In the genomic region with DNA sequence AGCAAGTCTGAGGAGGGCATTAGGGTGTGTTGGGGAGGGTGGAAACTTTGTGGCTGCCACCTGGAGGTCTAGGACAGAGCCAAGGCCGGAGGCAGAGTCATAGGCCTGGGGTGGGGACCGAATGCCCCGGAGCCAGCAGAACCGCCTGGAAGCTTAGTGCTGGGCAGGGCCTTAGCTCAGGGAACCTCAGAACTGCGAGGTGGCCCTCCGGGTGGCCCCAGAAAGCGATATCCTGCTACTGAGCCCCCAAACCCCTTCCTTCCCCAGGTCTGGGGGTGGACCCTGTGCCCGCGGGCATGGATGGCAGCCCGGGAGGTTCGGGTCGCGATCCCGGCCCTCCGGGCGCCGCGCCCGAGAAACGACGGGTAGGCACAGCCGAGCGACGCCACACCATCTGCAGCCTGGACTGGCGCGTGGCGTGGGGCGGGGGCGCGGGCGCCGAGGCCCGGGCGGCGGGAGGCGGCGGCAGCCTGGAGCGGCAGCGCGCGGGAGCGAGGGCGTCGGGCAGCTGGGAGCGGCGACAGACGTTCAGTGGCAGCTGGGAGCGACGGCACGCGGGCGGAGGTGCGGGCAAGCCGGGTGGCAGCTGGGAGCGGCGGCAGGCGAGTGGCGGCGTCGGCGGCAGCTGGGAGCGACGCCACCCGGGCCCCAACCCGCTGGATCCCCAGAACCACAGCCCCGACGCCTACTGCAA, we compare ENCODE assay signal across 8 mouse cellular contexts. TPM values are rescaled to one million over a fixed set of nuclear protein-coding genes. Genes with fewer than 3 reads are reported as not detected.
A peak's percentile ranks its signal among the peaks of the same experiment; 100 is the strongest.
DNase-seq lines count a peak whose midpoint lies in the region; ATAC-seq lines count a peak whose summit lies in the region.

No protein-coding gene starts in this region.

- no peak for ATAC-seq in kidney, embryonic 14.5 days (ENCODE audit: low FRiP score, low TSS enrichment)
- ATAC-seq in hindbrain, embryonic 15.5 days (ENCODE audit: low FRiP score, low read depth): no peak
- no peak for ATAC-seq in liver, embryonic 13.5 days (ENCODE audit: low read depth)

- H3K4me3 ChIP-seq in kidney, embryonic 14.5 days (ENCODE audit: low read length): peak overlapping the region; percentile 35
- H3K4me3 ChIP-seq in embryonic facial prominence, embryonic 10.5 days: peak overlapping the region; percentile 53
- peak overlapping the region; percentile 31 for H3K4me3 ChIP-seq in hindbrain, embryonic 15.5 days
- H3K4me3 ChIP-seq in liver, embryonic 13.5 days (replicated peaks): peak overlapping the region; percentile 27

- H3K36me3 ChIP-seq in kidney, embryonic 14.5 days (ENCODE audit: control insufficient read depth, insufficient read depth, low read length): no peaks in the 10 kb centered on the region
- H3K36me3 ChIP-seq in embryonic facial prominence, embryonic 10.5 days (replicated peaks): no peaks in the 10 kb centered on the region
- H3K36me3 ChIP-seq in hindbrain, embryonic 15.5 days: no peaks in the 10 kb centered on the region
- no peaks in the 10 kb centered on the region for H3K36me3 ChIP-seq in liver, embryonic 13.5 days

- no peaks in the 10 kb centered on the region for H3K9me3 ChIP-seq in kidney, embryonic 14.5 days (ENCODE audit: control insufficient read depth, low read length)
- H3K9me3 ChIP-seq in embryonic facial prominence, embryonic 10.5 days: no peaks in the 10 kb centered on the region
- no peaks in the 10 kb centered on the region for H3K9me3 ChIP-seq in hindbrain, embryonic 15.5 days
- no peaks in the 10 kb centered on the region for H3K9me3 ChIP-seq in liver, embryonic 13.5 days (replicated peaks)

- WGBS in kidney, embryonic 14.5 days: 11% methylated on average over 52 of the region's 67 CpGs
- 7% methylated on average over 67 of the region's 67 CpGs for WGBS in embryonic facial prominence, embryonic 10.5 days
- WGBS in hindbrain, embryonic 15.5 days: 5% methylated on average over 64 of the region's 67 CpGs
- WGBS in liver, embryonic 13.5 days (ENCODE audit: insufficient replicate concordance): 65% methylated on average over 67 of the region's 67 CpGs

- no peak for DNase-seq in kidney, adult 8-10 months
- DNase-seq in embryonic facial prominence, embryonic 10.5 days (ENCODE audit: low spot score): peak; percentile 42
- DNase-seq in liver, embryonic 13.5 days: no peak
- DNase-seq in right cerebral cortex, postnatal 14 days: peak; percentile 73
- no peak for DNase-seq in thymus, postnatal 14 days
- DNase-seq in urinary bladder, postnatal 36 days (ENCODE audit: low spot score in 2 of 2): no peak

- peak overlapping the region; percentile 59 for H3K4me2 ChIP-seq in kidney, embryonic 14.5 days (replicated peaks; ENCODE audit: low read depth, low read length)
- peak overlapping the region; percentile 57 for H3K4me2 ChIP-seq in hindbrain, embryonic 15.5 days
- peak overlapping the region; percentile 47 for H3K4me2 ChIP-seq in liver, embryonic 13.5 days

- no peak overlapping the region for H3K27ac ChIP-seq in kidney, embryonic 14.5 days (ENCODE audit: low read depth, low read length)
- H3K27ac ChIP-seq in embryonic facial prominence, embryonic 10.5 days (replicated peaks): peak overlapping the region; percentile 30; the same call in 1 of the 2 replicates
- H3K27ac ChIP-seq in hindbrain, embryonic 15.5 days (replicated peaks): no peak overlapping the region
- no peak overlapping the region for H3K27ac ChIP-seq in liver, embryonic 13.5 days

- H3K4me1 ChIP-seq in kidney, embryonic 14.5 days (ENCODE audit: control insufficient read depth, insufficient read depth, low read length): peaks cover 5% of the 10 kb centered on the region; the same call in 1 of the 2 replicates
- peaks cover 13% of the 10 kb centered on the region for H3K4me1 ChIP-seq in embryonic facial prominence, embryonic 10.5 days
- peaks cover 12% of the 10 kb centered on the region; the same call in 1 of the 2 replicates for H3K4me1 ChIP-seq in hindbrain, embryonic 15.5 days (replicated peaks)
- peaks cover 14% of the 10 kb centered on the region for H3K4me1 ChIP-seq in liver, embryonic 13.5 days (replicated peaks)

- peaks cover 55% of the 10 kb centered on the region for H3K27me3 ChIP-seq in kidney, embryonic 14.5 days (ENCODE audit: control insufficient read depth, insufficient read depth, low read length)
- peaks cover 87% of the 10 kb centered on the region for H3K27me3 ChIP-seq in embryonic facial prominence, embryonic 10.5 days (replicated peaks; ENCODE audit: low read depth, poor library complexity, severe bottlenecking)
- peaks cover 52% of the 10 kb centered on the region for H3K27me3 ChIP-seq in hindbrain, embryonic 15.5 days
- H3K27me3 ChIP-seq in liver, embryonic 13.5 days: peaks cover 25% of the 10 kb centered on the region

- H3K9ac ChIP-seq in kidney, embryonic 14.5 days (ENCODE audit: low read depth, low read length): peak overlapping the region; percentile 59
- peak overlapping the region; percentile 17; the same call in 1 of the 2 replicates for H3K9ac ChIP-seq in hindbrain, embryonic 15.5 days
- no peak overlapping the region for H3K9ac ChIP-seq in liver, embryonic 13.5 days

RNA-seq across cellular contexts. Expression of a gene that starts 5.9 kb away (rescaled TPM):
- polyA plus RNA-seq in kidney, embryonic 14.5 days (2014; fragmentation: Nextera tagmentation; extraction: Ambion mirVana): 4.2 and 4.4 TPM in 2 replicates
- 1.2 TPM in 2 replicates for polyA plus RNA-seq in embryonic facial prominence, embryonic 10.5 days (2016; fragmentation: Nextera tagmentation; extraction: Ambion mirVana)
- 2.0 and 2.1 TPM in 2 replicates for polyA plus RNA-seq in hindbrain, embryonic 15.5 days (2015; fragmentation: Nextera tagmentation; extraction: Ambion mirVana)
- polyA plus RNA-seq in liver, embryonic 13.5 days (2015; fragmentation: Nextera tagmentation; extraction: Ambion mirVana): 0.83 and 0.92 TPM in 2 replicates

RNA-seq across cellular contexts. Expression of a gene that starts 36.6 kb away (rescaled TPM):
- 3.9 and 4.8 TPM in 2 replicates for polyA plus RNA-seq in kidney, embryonic 14.5 days (2014; fragmentation: Nextera tagmentation; extraction: Ambion mirVana)
- polyA plus RNA-seq in embryonic facial prominence, embryonic 10.5 days (2016; fragmentation: Nextera tagmentation; extraction: Ambion mirVana): 1.3 and 1.4 TPM in 2 replicates
- polyA plus RNA-seq in hindbrain, embryonic 15.5 days (2015; fragmentation: Nextera tagmentation; extraction: Ambion mirVana): 3.7 and 4.4 TPM in 2 replicates
- 7.5 and 7.8 TPM in 2 replicates for polyA plus RNA-seq in liver, embryonic 13.5 days (2015; fragmentation: Nextera tagmentation; extraction: Ambion mirVana)

RNA-seq across cellular contexts. Expression of a gene that starts 40.0 kb away (rescaled TPM):
- polyA plus RNA-seq in kidney, embryonic 14.5 days (2014; fragmentation: Nextera tagmentation; extraction: Ambion mirVana): not detected in 2 replicates
- polyA plus RNA-seq in embryonic facial prominence, embryonic 10.5 days (2016; fragmentation: Nextera tagmentation; extraction: Ambion mirVana): 0.36 and 0.38 TPM in 2 replicates
- 1.9 and 2.1 TPM in 2 replicates for polyA plus RNA-seq in hindbrain, embryonic 15.5 days (2015; fragmentation: Nextera tagmentation; extraction: Ambion mirVana)
- polyA plus RNA-seq in liver, embryonic 13.5 days (2015; fragmentation: Nextera tagmentation; extraction: Ambion mirVana): not detected in 2 replicates

RNA-seq across cellular contexts. Expression of a gene that starts 56.4 kb away (rescaled TPM):
- 58.2 and 79.8 TPM in 2 replicates for polyA plus RNA-seq in kidney, embryonic 14.5 days (2014; fragmentation: Nextera tagmentation; extraction: Ambion mirVana)
- 92.1 and 92.2 TPM in 2 replicates for polyA plus RNA-seq in embryonic facial prominence, embryonic 10.5 days (2016; fragmentation: Nextera tagmentation; extraction: Ambion mirVana)
- polyA plus RNA-seq in hindbrain, embryonic 15.5 days (2015; fragmentation: Nextera tagmentation; extraction: Ambion mirVana): 234 TPM in 2 replicates
- polyA plus RNA-seq in liver, embryonic 13.5 days (2015; fragmentation: Nextera tagmentation; extraction: Ambion mirVana): 48.9 and 49.2 TPM in 2 replicates

Comparison
In these comparisons a context has a peak if more than half of its experiments do, and no peak if none do; other contexts are left out.
1. DNase-seq: peak in embryonic facial prominence, embryonic 10.5 days (single experiment) and right cerebral cortex, postnatal 14 days (single experiment); none in kidney, adult 8-10 months (0 of 2), liver, embryonic 13.5 days (single experiment), thymus, postnatal 14 days (single experiment) and urinary bladder, postnatal 36 days (0 of 2).
2. Peak in every context shown above with its lines, with median percentiles within 50 percentile points of each other: H3K4me2 ChIP-seq and H3K4me3 ChIP-seq.